Mouse (Mus musculus) lung, postnatal 10 days (tissue): Measurements from ENCODE around the gene Abcb10.
A peak's percentile ranks its signal among the peaks of the same experiment; 100 is the strongest.
"Not testable (repeated sequence)": the region's sequence is repeated elsewhere in the genome, so short reads cannot be mapped to it uniquely, and the experiment has no call there.

Source experiments
- DNase-seq: peaks from one replicate; pipeline ENCODE4 v3.0.0; 2021

Abcb10 gene

DNA sequence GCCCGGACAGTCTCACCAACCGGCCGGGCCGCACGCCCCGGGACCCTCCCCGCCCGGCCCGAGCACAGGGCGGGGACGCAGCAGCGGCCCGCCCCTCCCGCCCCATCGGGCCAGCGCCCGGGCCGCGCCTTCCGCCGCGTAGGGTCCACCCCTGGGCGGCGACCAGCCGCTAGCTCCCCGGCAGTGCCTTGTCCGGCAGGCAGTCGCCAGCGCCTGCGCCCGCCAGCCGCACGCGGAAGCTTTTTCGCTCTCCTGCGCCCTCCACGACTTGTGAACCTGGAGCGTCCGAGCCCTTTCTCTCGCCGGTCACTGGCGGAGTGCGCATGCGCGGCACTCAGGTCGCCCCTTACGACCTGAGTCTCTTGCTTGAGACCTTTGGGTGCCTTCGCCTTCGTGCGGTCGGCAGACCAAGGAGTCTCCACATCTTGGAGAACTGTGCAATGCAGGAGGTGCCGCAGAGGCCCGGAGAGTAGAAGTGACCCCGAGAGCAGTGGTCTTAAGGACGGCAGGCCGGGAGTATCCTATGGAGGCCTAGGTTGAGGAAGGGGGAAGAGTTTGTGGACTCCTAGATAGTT is at the start of gene Abcb10:
Gene Abcb10 (minus strand): TSS at position 297 of the 575 bp plus-strand sequence.
- DNase-seq: peak; percentile 94

DNA sequence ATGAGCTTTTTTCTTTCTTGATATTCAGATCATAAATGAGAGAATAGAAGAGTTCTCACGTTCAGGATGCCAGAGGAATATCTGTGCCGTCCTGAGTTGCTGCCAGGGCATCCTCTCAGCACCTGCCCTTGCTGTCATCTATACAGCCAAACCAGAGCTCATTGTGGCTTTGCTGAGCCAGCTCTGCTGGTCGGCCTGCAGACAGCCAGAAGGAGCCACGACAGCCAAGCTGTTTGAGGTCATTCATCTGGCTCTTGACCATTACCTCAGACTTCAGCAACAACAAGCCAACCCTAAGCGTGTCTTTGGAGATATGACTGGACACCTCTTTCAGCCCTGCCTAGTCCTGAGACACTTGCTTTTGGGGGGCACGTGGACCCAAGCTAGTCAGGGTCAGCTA is 44.9 kb upstream of the Abcb10 start:
- no peak for DNase-seq

DNA sequence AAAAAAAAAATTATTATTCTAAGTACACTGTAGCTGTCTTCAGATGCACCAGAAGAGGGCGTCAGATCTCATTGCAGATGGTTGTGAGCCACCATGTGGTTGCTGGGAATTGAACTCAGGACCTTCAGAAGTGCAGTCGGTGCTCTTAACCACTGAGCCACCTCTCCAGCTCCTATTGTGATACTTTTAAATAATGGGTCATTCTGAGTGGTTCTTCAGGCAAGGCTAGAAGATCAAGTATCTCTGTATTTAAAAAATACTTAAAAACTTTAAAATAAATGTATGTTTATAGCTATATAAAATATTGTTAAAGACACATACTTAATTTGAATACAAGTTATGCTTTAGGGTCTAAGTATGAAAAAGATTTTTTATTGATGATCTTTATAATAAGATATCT is 43.3 kb upstream of the Abcb10 start:
- DNase-seq: not testable (repeated sequence)

DNA sequence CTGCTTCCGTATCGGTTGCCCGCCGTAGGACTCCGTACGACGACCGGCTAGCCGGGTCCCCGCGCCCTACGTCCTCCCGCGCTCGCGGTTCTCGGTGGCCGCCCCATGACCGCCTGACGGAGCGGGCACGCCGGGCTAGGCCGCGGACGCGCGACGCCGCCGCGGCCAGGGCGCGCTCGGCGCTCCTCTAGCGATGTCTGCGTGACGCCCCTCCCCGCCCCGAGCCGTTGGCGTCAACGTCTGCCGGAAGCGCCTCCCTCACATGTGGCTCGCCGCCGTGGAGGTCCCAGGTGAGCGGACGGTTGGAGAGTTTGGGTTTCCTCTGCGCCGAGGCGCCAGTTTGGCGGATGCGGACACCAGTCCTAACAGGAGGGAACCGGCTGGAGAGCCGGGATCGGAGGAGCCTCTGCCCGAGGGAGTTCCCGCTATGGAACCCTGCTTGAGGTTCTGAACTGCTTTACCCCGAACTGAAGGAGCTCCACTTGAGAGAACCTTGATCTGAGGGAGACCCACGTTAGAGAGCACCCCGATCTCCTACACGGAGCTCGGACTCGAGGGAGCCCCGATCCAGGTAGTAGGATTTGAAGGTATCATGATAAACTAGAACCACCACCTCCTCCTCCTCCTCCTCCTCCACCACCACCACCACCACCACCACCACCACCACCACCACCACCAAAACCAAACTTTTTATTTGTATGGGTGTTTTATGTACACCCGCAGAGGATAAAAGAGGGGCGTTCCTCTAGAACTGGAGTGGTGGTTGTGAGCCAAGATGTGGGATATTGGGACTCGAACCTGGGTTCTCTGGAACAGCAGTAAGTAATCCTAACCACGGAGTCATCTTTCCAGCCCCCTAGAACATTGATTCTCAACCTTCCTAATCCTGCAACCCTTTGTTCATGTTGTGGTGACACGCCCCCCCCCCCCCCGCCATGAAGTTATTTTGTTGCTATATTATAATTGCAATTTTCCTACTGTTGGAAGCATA is 38.6 kb upstream of the Abcb10 start, which contains the start of the genes Taf5l and Urb2:
Gene Taf5l (minus strand): TSS at position 161 of the 991 bp plus-strand sequence.
Gene Urb2 (plus strand): TSS at position 272 of the 991 bp plus-strand sequence.
- DNase-seq: peak; percentile 95

DNA sequence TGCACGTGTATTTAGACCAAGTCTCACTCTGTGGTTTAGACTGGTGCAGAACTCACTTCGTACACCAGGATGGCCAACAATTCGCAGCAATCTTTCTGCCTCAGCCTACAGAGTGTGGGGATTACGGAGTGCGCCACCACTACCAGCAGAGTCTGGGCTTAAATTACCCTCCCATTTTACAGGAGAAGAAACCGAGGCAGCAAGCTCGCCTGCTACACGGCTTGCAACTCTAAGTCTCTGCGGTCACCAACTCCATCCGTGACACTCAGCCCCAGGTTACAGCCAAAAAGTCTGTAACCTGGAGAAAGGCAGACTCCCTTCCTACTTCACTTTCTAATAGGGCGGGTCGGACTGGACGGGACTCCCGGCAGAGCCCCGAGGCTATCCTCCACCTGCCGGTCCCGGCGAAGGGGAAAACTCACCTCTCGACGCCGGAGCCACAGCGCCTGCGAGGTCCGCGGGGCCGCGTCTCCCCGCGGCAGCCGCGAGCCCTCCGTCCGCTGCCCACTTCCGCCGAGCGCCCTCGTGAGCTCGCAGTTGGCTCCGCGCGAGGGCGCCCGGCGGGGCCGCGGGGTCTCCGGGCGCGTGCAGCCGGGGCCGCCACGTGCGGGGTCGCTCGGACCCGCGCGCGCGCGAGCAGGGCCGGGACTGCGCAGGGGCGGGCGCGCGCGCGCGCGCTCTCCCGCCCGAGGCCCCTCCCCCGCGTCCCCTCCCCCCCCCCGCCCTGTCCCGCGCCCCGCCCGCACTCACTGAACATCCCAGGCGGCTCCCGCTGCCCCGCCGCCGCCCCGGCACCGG is 37.7 kb upstream of the Abcb10 start:
- peak; percentile 70 for DNase-seq

DNA sequence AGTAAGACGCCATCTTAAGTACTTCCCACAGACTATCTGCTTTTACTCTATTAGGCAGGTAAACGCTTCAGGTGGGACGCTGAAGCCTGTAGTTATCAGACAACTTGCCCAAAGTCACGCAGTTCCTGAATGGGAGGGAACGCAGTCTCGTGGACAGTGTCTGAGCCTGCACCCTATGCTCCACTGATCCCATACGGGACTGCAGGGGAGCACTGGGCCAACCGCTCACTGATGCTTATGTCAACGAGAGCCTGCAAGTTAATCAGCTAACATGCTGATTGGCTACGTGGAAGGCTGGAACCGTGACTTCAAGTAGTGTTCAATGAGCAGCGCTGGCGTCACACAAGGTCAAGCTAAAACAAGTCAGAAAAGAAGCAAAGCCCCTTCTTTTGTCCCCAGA is 36.9 kb upstream of the Abcb10 start:
- DNase-seq: no peak

DNA sequence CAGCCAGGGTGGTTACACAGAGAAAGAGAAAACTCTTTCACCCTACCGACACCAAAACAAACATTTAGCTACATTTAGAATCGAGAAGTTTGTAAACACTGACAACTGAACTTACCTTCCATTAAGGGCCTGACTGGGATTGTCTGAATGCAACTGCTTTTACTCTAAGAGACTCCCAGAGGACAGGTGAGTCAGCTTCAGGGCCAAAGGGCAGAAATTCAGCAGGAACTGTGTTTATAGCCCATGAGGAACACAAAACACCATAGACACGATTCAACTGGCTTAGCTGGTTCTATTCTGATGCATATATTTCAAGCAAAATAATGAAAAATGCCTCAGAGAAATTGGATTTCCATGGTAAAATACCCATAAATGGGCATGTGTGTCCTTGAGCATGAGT is 31.8 kb upstream of the Abcb10 start:
- DNase-seq: no peak

DNA sequence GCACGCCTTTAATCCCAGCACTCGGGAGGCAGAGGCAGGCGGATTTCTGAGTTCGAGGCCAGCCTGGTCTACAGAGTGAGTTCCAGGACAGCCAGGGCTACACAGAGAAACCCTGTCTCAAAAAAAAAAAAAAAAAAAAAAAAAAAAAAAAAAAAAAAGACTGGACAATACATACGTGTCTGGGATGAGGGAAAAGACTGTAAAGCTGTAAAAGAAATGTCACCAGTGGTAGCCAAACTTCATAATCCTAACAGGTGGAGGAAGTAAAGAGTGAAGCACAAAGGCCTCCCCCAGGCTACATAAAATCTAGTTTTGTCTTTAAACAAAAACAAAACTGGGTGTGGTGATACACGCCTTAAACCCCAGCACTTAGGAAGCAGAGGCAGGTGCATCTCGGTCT is 31.4 kb upstream of the Abcb10 start:
- not testable (repeated sequence) for DNase-seq

DNA sequence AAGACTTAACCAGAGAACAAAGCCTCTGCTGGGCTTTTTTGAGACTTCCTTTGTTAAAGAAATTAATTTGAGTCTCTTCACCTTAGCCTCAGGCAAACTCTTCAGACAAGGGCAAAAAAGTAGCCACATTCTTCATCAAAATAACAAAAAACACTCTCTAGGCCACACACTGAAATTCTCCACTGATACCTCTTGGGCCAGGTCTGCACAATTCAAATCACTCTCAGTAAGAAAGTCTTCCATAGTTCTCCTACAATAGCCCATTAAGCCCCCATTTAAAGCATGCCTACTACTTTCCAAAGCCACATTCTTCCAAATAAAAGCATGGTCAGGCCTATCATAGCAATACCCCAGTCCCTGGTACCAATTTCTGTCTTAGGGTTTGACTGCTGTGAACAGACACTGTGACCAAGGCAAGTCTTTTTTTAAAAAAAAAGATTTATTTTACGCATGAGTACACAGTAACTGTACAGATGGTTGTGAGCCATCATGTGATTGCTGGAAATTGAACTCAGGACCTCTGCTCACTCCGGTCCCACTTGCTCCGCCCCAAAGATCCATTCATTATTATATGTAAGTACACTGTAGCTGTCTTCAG is 29.2 kb upstream of the Abcb10 start:
- DNase-seq: no peak

DNA sequence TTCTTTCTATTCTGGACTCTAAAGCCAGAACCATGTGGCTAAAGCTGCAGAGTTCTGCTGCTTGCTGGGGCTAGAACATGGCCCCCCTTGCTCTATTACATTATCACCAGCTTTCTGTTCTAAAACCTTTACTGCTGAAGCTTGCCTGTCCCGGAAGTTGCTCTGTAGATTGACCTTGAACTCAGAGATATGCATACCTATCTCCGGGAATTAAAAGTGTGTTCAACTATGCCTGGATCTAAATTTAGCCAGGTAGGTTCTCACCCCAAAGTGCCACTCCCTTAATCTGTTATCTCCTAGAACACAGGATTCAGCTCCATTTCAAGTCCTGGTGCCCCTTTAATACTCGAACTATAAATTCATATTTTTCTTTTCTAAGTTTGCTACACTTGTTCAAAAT is 28.7 kb upstream of the Abcb10 start:
- no peak for DNase-seq

DNA sequence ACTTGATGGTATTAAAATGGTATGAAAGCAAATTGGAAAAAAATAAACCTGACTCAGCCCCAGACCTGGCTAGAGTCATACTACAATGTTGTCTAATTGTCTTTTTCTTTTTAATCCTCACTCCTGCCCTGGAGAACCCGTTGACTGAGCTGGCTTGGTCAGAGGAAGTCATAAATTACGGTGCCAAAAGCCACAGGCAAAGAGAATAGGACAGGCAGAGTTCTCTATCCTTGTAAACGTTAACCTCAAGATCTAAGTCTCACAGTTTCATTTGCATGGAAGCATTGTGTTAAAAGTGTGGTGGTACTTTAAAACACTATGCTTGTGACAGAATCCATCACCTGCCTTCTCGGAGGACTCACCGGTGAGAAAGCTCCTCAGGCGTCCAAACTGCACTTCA is 24.9 kb upstream of the Abcb10 start:
- no peak for DNase-seq

DNA sequence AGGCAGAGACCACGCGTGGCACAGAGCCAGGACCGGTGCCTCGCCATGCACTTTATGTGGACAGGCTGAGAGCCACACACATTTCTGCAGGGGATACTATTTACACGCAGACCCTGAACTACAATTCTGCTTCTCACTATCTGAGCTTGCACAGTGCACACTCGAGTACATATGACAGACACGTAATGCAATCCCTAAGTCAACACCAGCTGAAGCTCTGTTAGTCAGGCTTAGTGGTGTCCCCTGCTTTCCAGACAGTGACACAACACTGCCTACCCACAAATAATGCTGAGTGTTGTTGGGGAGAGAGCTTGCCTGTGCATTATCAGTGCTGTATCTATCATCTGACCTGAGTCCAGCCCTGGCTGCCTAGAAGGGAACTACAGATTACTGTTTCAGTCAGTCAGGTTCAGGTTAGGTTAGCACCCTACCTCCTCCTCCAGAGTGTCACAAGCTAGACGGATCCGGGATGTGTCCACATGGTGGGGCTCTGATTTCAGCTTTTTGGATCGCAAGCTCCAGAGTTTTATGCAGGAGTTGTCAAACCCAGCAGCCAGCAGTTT is 19.7 kb upstream of the Abcb10 start:
- DNase-seq: no peak

DNA sequence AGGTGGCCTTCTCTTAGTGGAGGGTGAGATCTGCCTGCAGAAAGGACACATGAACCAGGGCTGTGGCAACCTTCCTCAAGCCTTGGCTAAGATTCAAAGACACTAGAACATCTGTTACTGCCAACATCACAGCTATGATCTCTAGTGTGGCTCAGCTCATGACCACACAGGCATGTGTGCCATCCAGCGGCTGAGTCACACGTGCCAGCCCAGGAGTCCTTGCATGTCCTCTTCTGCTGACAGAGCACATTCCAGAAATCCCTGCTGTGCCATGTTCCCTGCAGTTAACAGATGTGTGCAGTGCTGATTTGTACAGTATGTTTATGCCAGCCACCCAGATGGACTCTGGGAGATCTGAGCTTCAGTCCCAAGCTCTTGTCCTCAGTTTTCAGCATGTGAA is 16.6 kb upstream of the Abcb10 start:
- DNase-seq: no peak

DNA sequence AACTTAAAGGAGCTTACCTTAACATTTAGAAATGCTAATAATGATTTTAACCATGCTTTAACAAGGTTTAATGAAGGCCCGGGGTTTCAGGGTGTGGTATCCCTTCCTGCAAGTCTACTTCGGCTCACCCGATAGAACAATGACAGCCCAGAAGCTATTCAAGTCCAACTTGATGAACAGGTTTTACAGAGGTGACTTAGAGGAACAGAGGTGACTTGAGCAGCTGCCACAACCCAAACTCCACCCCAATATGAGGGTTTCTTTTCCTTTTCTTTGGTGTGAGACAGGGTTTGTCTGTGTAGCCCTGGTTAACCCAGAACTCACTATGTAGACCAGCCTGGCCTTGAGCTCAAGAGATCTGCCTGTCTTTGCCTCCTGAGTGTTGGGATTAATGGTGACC is 11.1 kb upstream of the Abcb10 start:
- DNase-seq: no peak

DNA sequence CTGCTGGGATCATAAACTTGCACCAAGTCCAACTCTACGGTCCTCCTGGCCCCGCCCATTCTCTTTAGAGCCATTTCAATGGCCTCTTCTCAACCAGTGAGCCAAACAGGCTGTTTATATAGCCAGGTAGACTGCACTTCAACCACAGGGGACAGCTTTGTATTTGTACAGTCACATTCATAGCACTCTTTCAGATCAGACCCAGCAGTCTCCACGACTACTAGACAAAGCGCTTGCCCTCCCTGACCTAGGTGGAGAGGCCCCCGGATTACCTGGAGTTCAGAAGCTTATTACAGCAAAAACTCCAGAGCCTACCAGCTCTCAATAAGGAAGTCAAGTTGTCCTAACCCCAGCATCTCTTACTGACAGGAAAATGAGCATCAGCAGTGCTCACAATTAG is 10.7 kb upstream of the Abcb10 start:
- DNase-seq: no peak

DNA sequence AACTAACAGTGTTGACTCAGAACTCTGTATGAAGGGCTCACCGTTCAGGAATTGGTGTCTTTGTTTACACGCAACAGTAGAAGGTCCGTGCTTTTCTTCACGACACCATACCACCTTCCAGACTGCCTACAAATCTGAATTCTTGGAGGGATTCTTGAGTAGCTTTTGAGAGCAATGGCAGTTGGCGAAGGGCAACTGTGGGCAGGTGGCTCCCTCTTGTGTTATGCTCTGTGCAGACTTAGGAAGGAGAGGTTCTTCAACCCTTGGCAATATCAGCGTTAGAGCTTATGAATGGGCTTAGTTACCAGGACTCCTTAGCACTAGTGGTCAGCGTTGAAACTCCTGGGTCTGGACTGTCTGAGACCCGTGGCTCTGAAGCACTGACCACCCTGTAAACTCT is 9.7 kb upstream of the Abcb10 start:
- DNase-seq: peak; percentile 33

DNA sequence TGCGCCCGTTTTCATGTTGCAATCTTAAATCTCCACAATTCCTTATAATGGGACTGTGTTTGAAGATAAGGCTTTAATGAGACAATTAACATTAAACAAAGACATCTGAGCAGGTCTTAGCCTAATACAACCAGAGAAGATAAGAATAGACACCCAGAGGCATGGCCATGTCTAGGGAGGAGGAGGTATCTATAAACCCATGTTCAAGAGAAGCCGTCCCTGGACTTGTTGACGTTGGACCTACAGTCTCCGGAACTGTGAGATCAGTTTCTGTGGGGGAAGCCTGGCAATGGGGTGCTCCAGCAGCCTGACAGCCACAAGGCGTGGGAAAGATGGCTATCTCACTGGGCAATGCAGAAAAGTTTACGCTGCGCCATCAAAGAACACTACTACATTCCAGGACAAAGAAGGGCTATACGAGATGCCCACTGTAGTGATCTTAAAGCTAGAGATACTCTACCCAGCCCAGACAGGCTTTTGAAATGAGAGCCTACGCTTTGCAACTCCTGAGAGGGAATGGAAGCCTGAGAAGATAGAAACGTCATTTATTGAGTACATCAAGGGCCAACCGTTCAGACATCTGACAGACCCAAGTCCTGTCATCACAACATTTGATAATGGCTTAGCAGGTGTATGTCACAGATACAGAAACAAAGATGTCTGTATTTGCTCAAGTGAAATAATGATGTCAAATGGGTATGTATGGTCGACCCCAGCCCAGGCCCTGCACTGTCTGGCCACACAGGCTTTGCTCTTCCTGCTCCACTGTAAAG is 7.5 kb upstream of the Abcb10 start:
- DNase-seq: no peak

DNA sequence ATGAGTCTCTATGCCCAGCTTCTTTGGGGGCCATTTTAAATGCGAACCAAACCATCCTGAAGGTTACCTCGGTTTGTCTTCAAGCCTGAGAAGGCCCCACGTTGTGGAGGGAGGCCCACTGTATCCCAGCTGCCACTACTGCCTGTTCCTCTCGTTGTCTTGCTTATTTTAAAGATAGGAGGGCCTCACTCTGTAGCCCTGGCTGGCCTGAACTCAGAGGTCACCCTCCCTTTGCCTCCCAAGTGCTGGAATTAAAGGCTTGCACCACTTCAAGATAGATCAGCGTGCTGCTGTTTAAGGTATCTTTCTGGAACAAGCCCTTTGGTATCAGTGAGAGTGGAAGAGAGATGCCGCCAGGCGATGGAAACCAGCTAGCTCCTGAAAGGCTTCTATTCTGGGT is 6.2 kb upstream of the Abcb10 start:
- no peak for DNase-seq

DNA sequence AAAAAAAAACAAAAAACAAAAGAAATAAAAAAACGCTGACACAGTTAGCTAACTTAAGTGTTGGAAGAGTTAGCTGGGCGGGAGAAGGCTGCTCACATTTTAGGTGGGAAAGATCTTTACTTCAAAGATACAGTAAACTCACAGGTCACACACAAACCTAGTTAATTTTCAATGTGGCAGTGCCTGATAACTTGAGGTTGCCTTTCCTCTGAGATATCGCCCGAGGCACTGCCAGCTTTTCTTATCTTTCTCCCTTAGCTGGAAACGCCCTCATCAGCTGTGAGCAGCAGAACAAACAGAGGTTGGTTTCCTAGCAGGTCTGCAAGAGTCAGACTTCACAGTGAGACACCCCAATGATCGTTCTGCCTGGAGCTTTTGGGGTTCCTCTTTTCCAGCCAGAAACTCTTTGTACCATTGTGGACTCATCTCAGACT is 5.7 kb upstream of the Abcb10 start:
- DNase-seq: no peak

DNA sequence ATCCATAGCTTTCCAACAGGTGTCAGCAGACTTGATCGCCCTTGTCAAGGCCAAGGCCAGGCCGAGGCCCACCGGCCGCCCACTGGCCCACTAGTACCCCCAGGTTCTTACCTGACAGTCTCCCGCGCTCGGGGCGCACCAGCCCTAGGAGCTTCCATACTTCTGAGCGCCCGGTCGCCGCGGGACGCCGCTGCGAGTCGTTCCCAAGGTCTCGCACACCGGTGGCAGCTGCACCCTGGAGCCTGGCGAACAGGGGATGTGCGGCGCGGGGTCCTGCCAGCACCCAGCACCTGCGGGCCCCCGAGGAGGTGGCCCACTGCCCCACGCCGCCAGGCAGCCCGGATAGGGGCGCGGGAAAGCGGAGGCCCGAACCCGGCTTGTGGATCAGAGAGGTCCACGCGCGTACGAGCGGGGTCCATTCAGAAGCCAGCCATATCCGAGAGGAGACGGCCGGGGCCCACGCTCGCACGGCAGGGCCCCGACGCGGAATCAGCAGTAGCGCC is 580 bp downstream of the Abcb10 start:
- no peak for DNase-seq

DNA sequence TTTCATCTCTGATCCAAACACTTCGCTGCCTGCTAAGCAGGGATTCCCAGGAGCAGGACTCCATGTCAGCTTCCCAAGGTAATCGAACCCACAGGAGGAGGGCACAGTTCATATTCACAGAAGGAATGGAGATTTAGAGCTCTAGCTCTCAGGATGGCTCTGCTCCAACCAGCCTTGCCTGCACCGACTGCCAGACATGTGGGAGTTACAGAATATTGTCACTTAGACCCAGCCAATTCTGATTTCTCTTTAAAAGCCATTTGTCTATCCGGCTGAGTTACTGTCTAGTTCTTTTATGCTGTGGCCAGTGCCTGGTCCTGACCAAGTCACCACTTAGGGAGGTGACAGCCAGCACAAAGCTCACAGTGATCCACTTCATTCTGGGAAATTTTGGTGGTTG is 1.2 kb downstream of the Abcb10 start:
- DNase-seq: peak; percentile 21

DNA sequence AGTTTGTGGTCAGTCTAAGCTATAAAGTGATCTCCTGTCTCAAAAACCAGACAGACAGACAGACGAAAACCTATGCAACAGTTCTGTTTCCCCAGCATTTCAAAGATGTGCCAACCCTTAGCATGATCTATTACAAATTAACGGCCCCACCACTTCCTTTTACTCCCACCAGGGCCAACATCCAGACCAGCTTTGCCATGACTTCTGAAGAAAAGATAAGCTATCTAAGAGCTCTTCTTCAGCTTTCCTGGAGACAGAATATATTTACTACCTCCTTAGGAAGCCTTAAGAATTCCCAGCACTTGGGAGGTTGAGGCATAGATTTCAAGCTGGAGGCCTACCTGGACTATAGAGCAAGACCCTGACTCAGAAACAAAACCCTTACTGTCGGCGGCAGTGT is 2.7 kb downstream of the Abcb10 start:
- no peak for DNase-seq
